ENCODE assay signal across 16 mouse cellular contexts in the genomic region with DNA sequence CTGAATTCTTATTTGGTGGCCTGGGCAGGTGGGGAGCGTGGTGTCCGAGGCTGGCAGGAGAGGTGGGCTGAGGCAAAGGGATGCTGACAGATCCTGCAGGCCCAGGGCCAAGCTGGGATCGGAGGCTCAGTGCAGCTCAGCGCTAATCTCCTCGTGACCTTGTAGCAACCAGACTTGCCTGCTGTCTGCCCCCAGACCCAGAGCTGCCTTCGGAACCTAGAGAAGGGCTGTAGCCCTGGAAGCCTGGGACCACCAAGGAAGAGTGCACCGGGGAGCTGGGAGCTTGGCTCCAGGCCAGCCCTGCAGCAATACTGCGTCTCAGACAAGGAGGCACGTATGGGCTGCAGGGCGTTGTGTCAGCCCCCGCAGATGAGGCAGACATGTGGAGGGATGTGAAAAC. TPM values are rescaled to one million over a fixed set of nuclear protein-coding genes. Genes with fewer than 3 reads are reported as not detected.
DNase-seq lines count a peak whose midpoint lies in the region; ATAC-seq and TF ChIP-seq lines count a peak whose summit lies in the region.
"Had no signal": no experiment of that assay in that cellular context is flagged by ENCODE, and none has a peak within 500 bp of the region (broad histone marks: within the 10 kb centered on the region; RNA-seq: fewer than 3 reads in every experiment).

No protein-coding gene starts in this region.

- ATAC-seq in midbrain, embryonic 11.5 days (ENCODE audit: low FRiP score), result no peak
- ATAC-seq in hindbrain, embryonic 16.5 days, result no peak
- ATAC-seq: activated CD4-positive, CD25-positive, alpha-beta regulatory T cell, adult 4 months; intestine, embryonic 15.5 days had no signal

- 3% methylated on average over 11 of the region's 11 CpGs for WGBS in cerebellum, adult 2 months
- WGBS in midbrain, embryonic 11.5 days, result 57% methylated on average over 11 of the region's 11 CpGs
- 70% methylated on average over 11 of the region's 11 CpGs for WGBS in midbrain, embryonic 10.5 days
- WGBS in hindbrain, embryonic 16.5 days, result 27% methylated on average over 11 of the region's 11 CpGs

- H3K4me3 ChIP-seq in cerebellum, adult 2 months (replicated peaks; ENCODE audit: insufficient read depth, low read depth, low read length), result peak overlapping the region; percentile 78
- no peak overlapping the region for H3K4me3 ChIP-seq in midbrain, embryonic 11.5 days (ENCODE audit: low read depth, low read length)
- H3K4me3 ChIP-seq in midbrain, embryonic 10.5 days, result no peak overlapping the region; the same call in 1 of the 2 replicates
- H3K4me3 ChIP-seq in hindbrain, embryonic 16.5 days (ENCODE audit: low read length), result peak overlapping the region; percentile 85
- H3K4me3 ChIP-seq: heart, embryonic 15.5 days; intestine, embryonic 15.5 days; stomach, embryonic 15.5 days had no signal

- H3K9ac ChIP-seq in midbrain, embryonic 11.5 days (ENCODE audit: low read length), result no peak overlapping the region
- H3K9ac ChIP-seq in hindbrain, embryonic 16.5 days (ENCODE audit: low read depth, low read length), result peak overlapping the region; percentile 94
- H3K9ac ChIP-seq: heart, embryonic 15.5 days; intestine, embryonic 15.5 days; stomach, embryonic 15.5 days had no signal

- TF ChIP-seq CTCF in cerebellum, adult 2 months (IDR thresholded peaks at IDR 0.05; ENCODE audit: borderline replicate concordance, insufficient read depth, low read depth, low read length), result no peak

- H3K9me3 ChIP-seq in midbrain, embryonic 11.5 days (ENCODE audit: control insufficient read depth, low read length), result no peaks in the 10 kb centered on the region
- no peaks in the 10 kb centered on the region for H3K9me3 ChIP-seq in midbrain, embryonic 10.5 days (replicated peaks)
- no peaks in the 10 kb centered on the region for H3K9me3 ChIP-seq in hindbrain, embryonic 16.5 days (ENCODE audit: control insufficient read depth, low read length)
- H3K9me3 ChIP-seq: heart, embryonic 15.5 days; intestine, embryonic 15.5 days; stomach, embryonic 15.5 days had no signal

- H3K4me1 ChIP-seq in cerebellum, adult 2 months (ENCODE audit: control insufficient read depth, insufficient read depth, low read length), result peaks cover 28% of the 10 kb centered on the region
- peaks cover 23% of the 10 kb centered on the region for H3K4me1 ChIP-seq in midbrain, embryonic 11.5 days (ENCODE audit: control insufficient read depth, insufficient read depth, low read length)
- H3K4me1 ChIP-seq in midbrain, embryonic 10.5 days, result peaks cover 52% of the 10 kb centered on the region
- H3K4me1 ChIP-seq in hindbrain, embryonic 16.5 days (ENCODE audit: control insufficient read depth, insufficient read depth, low read depth, low read length), result peaks cover 43% of the 10 kb centered on the region

- no peaks in the 10 kb centered on the region for H3K36me3 ChIP-seq in midbrain, embryonic 11.5 days (ENCODE audit: control insufficient read depth, insufficient read depth, low read length)
- peaks cover 9% of the 10 kb centered on the region; the same call in 1 of the 2 replicates for H3K36me3 ChIP-seq in midbrain, embryonic 10.5 days
- H3K36me3 ChIP-seq in hindbrain, embryonic 16.5 days (ENCODE audit: control insufficient read depth, insufficient read depth, low read length), result peaks cover 17% of the 10 kb centered on the region
- H3K36me3 ChIP-seq: heart, embryonic 15.5 days; intestine, embryonic 15.5 days; stomach, embryonic 15.5 days had no signal

- no peaks in the 10 kb centered on the region for H3K27me3 ChIP-seq in cerebellum, adult 2 months (ENCODE audit: control insufficient read depth, insufficient read depth, low read length)
- H3K27me3 ChIP-seq in midbrain, embryonic 11.5 days (ENCODE audit: control insufficient read depth, insufficient read depth, low read length), result peaks cover 22% of the 10 kb centered on the region
- H3K27me3 ChIP-seq in midbrain, embryonic 10.5 days (ENCODE audit: low read depth, poor library complexity, severe bottlenecking), result peaks cover 56% of the 10 kb centered on the region
- no peaks in the 10 kb centered on the region for H3K27me3 ChIP-seq in hindbrain, embryonic 16.5 days (replicated peaks; ENCODE audit: control insufficient read depth, insufficient read depth, low read length)

- TF ChIP-seq POLR2A in cerebellum, adult 2 months (IDR thresholded peaks at IDR 0.05; ENCODE audit: borderline replicate concordance, insufficient read depth, low read length), result 0 out of 2 replicates have a peak, but pooled peaks have one; percentile 3

- peak overlapping the region; percentile 36 for H3K27ac ChIP-seq in cerebellum, adult 2 months (ENCODE audit: insufficient read depth, low read length)
- H3K27ac ChIP-seq in midbrain, embryonic 11.5 days (ENCODE audit: low read depth, low read length), result no peak overlapping the region
- no peak overlapping the region for H3K27ac ChIP-seq in midbrain, embryonic 10.5 days (replicated peaks)
- peak overlapping the region; percentile 62 for H3K27ac ChIP-seq in hindbrain, embryonic 16.5 days (ENCODE audit: low read depth, low read length)
- H3K27ac ChIP-seq: heart, embryonic 15.5 days; intestine, embryonic 15.5 days; stomach, embryonic 15.5 days had no signal

- H3K4me2 ChIP-seq in midbrain, embryonic 11.5 days, result peak overlapping the region; percentile 15; the same call in 1 of the 2 replicates
- peak overlapping the region; percentile 76 for H3K4me2 ChIP-seq in hindbrain, embryonic 16.5 days (ENCODE audit: low read length)
- H3K4me2 ChIP-seq: heart, embryonic 15.5 days; intestine, embryonic 15.5 days; stomach, embryonic 15.5 days had no signal

- DNase-seq in cerebellum, adult 2 months, result peak; percentile 49 to 63
- DNase-seq in cerebellum, adult 11 months, result no peak
- no peak for DNase-seq in midbrain, embryonic 11.5 days (ENCODE audit: low spot score, missing footprints)
- DNase-seq in midbrain, embryonic 10.5 days (ENCODE audit: low spot score), result no peak
- peak; percentile 68 for DNase-seq in retina, adult 2 months (ENCODE audit: low read depth, low spot score)
- DNase-seq in thymus, postnatal 4 days, result no peak
- no peak for DNase-seq in layer of hippocampus, adult 11-12 months (ENCODE audit: low spot score)
- DNase-seq: kidney, postnatal 25 days; lung, postnatal 10 days; right cerebral cortex, postnatal 14 days had no signal

RNA-seq across cellular contexts. Expression of a gene that starts 2.5 kb away (rescaled TPM):
- polyA plus RNA-seq in cerebellum, adult 2 months (2012; rRNA removed), result 1,466 and 1,473 TPM in 2 replicates
- polyA plus RNA-seq in midbrain, embryonic 11.5 days (2014; fragmentation: Nextera tagmentation; extraction: Ambion mirVana), result 34.4 and 36.0 TPM in 2 replicates
- 11.1 and 27.0 TPM in 2 replicates for polyA plus RNA-seq in midbrain, embryonic 10.5 days (2016; fragmentation: Nextera tagmentation; extraction: Ambion mirVana)
- 678 and 702 TPM in 2 replicates for polyA plus RNA-seq in hindbrain, embryonic 16.5 days (2015; fragmentation: Nextera tagmentation; extraction: Ambion mirVana)

RNA-seq across cellular contexts. Expression of a gene that starts 30.7 kb away (rescaled TPM):
- polyA plus RNA-seq in cerebellum, adult 2 months (2012; rRNA removed), result 637 and 648 TPM in 2 replicates
- polyA plus RNA-seq in midbrain, embryonic 11.5 days (2014; fragmentation: Nextera tagmentation; extraction: Ambion mirVana), result 108 and 110 TPM in 2 replicates
- 89.0 and 109 TPM in 2 replicates for polyA plus RNA-seq in midbrain, embryonic 10.5 days (2016; fragmentation: Nextera tagmentation; extraction: Ambion mirVana)
- 345 and 404 TPM in 2 replicates for polyA plus RNA-seq in hindbrain, embryonic 16.5 days (2015; fragmentation: Nextera tagmentation; extraction: Ambion mirVana)

RNA-seq across cellular contexts. Expression of a gene that starts 59.0 kb away (rescaled TPM):
- polyA plus RNA-seq in cerebellum, adult 2 months (2012; rRNA removed), result 1.00 and 1.4 TPM in 2 replicates
- polyA plus RNA-seq in midbrain, embryonic 11.5 days (2014; fragmentation: Nextera tagmentation; extraction: Ambion mirVana), result 2.0 and 2.2 TPM in 2 replicates
- polyA plus RNA-seq in midbrain, embryonic 10.5 days (2016; fragmentation: Nextera tagmentation; extraction: Ambion mirVana), result 0.63 and 0.81 TPM in 2 replicates
- polyA plus RNA-seq in hindbrain, embryonic 16.5 days (2015; fragmentation: Nextera tagmentation; extraction: Ambion mirVana), result 4.6 and 5.2 TPM in 2 replicates
- polyA plus RNA-seq: activated CD4-positive, CD25-positive, alpha-beta regulatory T cell, adult 4 months; gonadal fat pad, adult 2 months; heart, embryonic 15.5 days; intestine, embryonic 15.5 days; stomach, embryonic 15.5 days had no signal

Comparison
In these comparisons a context has a peak if more than half of its experiments do, and no peak if none do; other contexts are left out.
1. DNase-seq: peak in cerebellum, adult 2 months (2 of 2) and retina, adult 2 months (single experiment); none in cerebellum, adult 11 months (single experiment), midbrain, embryonic 11.5 days (single experiment), midbrain, embryonic 10.5 days (single experiment), thymus, postnatal 4 days (single experiment) and layer of hippocampus, adult 11-12 months (single experiment).
2. H3K27ac ChIP-seq: peak in cerebellum, adult 2 months (single experiment) and hindbrain, embryonic 16.5 days (single experiment); none in midbrain, embryonic 11.5 days (single experiment) and midbrain, embryonic 10.5 days (single experiment).
3. H3K4me3 ChIP-seq: peak in cerebellum, adult 2 months (single experiment) and hindbrain, embryonic 16.5 days (single experiment); none in midbrain, embryonic 11.5 days (single experiment) and midbrain, embryonic 10.5 days (single experiment).
4. RNA of a gene that starts 2.5 kb away (polyA plus RNA-seq): 1,466 to 1,473 TPM in cerebellum, adult 2 months and 678 to 702 TPM in hindbrain, embryonic 16.5 days; 34.4 to 36.0 TPM in midbrain, embryonic 11.5 days and 11.1 to 27.0 TPM in midbrain, embryonic 10.5 days; every median in the first group is over 10 times any median in the second.